Mouse (Mus musculus) forebrain, embryonic 14.5 days (tissue): ENCODE data around the gene Calm1. TPM values are rescaled to one million over a fixed set of nuclear protein-coding genes. Genes with fewer than 3 reads are reported as not detected.

Experiments used
- ATAC-seq: fragments of 200-750 bp; cut with Nextera tagmentation; 2 replicates; pipeline ENCODE4 v1.8.0; 2017; ENCODE audit warnings: mild to moderate bottlenecking, moderate library complexity
- DNase-seq: peaks from one replicate; pipeline ENCODE4 v3.0.0-alpha.2; 2015; ENCODE audit warnings: low spot score
- H3K27ac ChIP-seq: fragments of 300-500 bp; sonication (generic); 2 replicates; pipeline ENCODE4 v1.5.1; 2014; ENCODE audit warnings: low read depth, mild to moderate bottlenecking, control low read depth, low read length, moderate library complexity
- H3K27me3 ChIP-seq: fragments of 300-500 bp; sonication (generic); replicated peaks from 2 replicates; pipeline ENCODE4 v1.6.1; 2014; ENCODE audit warnings: low read length, control low read depth, mixed read lengths; ENCODE audit not compliant: control insufficient read depth, insufficient read depth
- H3K36me3 ChIP-seq: fragments of 300-500 bp; sonication (generic); 2 replicates; pipeline ENCODE4 v1.6.1; 2014; ENCODE audit warnings: low read length, control low read depth; ENCODE audit not compliant: control insufficient read depth, insufficient read depth
- H3K4me1 ChIP-seq: fragments of 300-500 bp; sonication (generic); 2 replicates; pipeline ENCODE4 v1.6.1; 2014; ENCODE audit warnings: antibody characterized with exemption, low read length, control low read depth; ENCODE audit not compliant: control insufficient read depth, insufficient read depth
- H3K4me2 ChIP-seq: fragments of 300-500 bp; sonication (generic); 2 replicates; pipeline ENCODE4 v1.6.1; 2014; ENCODE audit warnings: mild to moderate bottlenecking, control low read depth, low read length
- H3K4me3 ChIP-seq: fragments of 300-500 bp; sonication (generic); 2 replicates; pipeline ENCODE4 v1.5.1; 2014; ENCODE audit warnings: low read depth, low read length, control low read depth
- H3K9ac ChIP-seq: fragments of 300-500 bp; sonication (generic); 2 replicates; pipeline ENCODE4 v1.6.1; 2014; ENCODE audit warnings: mild to moderate bottlenecking, low read length, control low read depth, moderate library complexity
- H3K9me3 ChIP-seq: fragments of 300-500 bp; sonication (generic); replicated peaks from 2 replicates; pipeline ENCODE4 v1.6.1; 2016; ENCODE audit warnings: low read length, control low read depth, mixed read lengths; ENCODE audit not compliant: control insufficient read depth
- WGBS: fragments of 180-500 bp; shearing (Covaris S2); extraction: QIAGEN DNeasy Blood & Tissue Kit; methylation state at CpG from one replicate; pipeline ENCODE4 v1.1.7; 2014; 5-methylcytosine and 5-hydroxymethylcytosine counted together
- polyA plus RNA-seq: library from polyadenylated mRNA; unstranded; fragments of >200 nt; fragmentation: Nextera tagmentation; extraction: Ambion mirVana; gene quantifications from 2 replicates; pipeline ENCODE4 v1.2.1, GENCODE M21; 2014

Calm1 gene
- polyA plus RNA-seq: 2,256 and 2,267 TPM in 2 replicates

GRCm38 (mm10) chr12:100198967-100199660 is at the start of gene Calm1:
Gene Calm1 (plus strand): TSS chr12:100199435.
- WGBS: under 1% methylated on average over 58 of the region's 58 CpGs
- DNase-seq (peak; percentile 95), ATAC-seq (peak; percentile 81)
- Histone ChIP-seq H3K4me3 (peak within 1 kb of the TSS; percentile 99), H3K9ac (peak within 1 kb of the TSS; percentile 97), H3K9me3 (no peaks in the 10 kb centered on the region), H3K27me3 (no peaks in the 10 kb centered on the region), H3K4me2 (peak within 1 kb of the TSS; percentile 95), H3K27ac (peak within 1 kb of the TSS; percentile 85), H3K36me3 (peaks cover 18% of the 10 kb centered on the region), H3K4me1 (peaks cover 22% of the 10 kb centered on the region)

DNA sequence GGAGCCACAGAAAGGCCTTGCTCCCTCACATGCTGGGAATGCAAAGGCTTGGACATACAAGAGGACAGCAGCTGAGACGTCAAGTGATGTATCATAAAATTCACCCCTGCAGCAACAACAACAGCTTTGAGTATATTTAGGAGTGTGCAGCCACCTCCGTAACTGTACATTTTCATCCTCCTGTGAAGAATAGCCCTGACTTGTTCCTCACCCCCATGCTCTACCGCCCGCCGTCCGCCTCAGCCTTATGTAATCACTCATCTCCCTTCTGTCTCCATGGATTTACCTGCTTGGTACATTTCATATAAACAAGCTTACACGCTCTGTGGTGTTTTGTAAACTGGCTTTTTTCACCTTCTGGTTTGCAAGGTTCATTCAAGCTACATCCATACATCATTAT is 46.8 kb upstream of the Calm1 start:
- Histone ChIP-seq H3K27ac (no peak overlapping the region), H3K27me3 (no peaks in the 10 kb centered on the region), H3K4me2 (no peak overlapping the region), H3K4me3 (no peak overlapping the region), H3K9ac (no peak overlapping the region), H3K4me1 (no peaks in the 10 kb centered on the region), H3K9me3 (no peaks in the 10 kb centered on the region), H3K36me3 (peaks cover 34% of the 10 kb centered on the region)
- ATAC-seq: no peak
- no peak for DNase-seq
- WGBS: 95% methylated on average over 7 of the region's 7 CpGs

DNA sequence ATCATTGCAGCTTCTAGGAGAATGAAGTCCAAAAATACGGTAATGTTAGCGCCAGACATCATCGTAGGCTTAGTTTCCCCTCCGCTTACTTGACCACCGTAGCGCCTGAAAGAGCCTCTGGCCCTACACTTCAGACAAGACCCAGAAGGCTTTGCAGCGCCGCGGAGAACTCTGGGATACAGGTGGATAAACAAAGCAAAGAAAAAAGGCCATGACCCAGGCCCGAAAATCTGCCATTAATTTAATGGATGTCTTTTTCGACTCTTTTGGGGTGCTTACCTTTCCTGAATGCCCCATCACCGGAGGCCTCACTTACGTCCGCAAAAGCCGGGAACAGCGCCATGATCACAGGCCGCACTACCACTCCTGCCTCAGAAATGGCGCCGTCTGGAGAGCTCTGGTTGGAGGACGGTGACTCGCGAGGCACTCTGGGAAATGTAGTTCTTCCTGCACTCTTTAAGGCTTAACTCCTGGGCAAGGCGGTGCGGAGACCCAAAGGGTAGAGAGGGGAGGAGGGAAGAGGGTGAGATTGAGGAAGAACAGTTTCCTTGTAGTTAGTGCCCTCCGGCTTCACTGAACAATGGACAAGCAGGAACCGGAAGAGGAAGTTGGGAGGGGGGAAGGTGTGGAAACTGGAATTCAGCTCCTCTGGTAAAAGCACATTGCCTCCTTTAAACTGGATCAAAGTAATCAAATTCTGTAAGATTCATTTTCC is 39.8 kb upstream of the Calm1 start, which contains the start of gene Nrde2:
TSS of gene Nrde2 (minus strand) at position 393 of the 715 bp plus-strand sequence.
- Histone ChIP-seq H3K4me2 (peak within 1 kb of the TSS; percentile 59), H3K9me3 (no peaks in the 10 kb centered on the region), H3K9ac (peak within 1 kb of the TSS; percentile 75), H3K36me3 (no peaks in the 10 kb centered on the region), H3K27me3 (no peaks in the 10 kb centered on the region), H3K27ac (peak within 1 kb of the TSS; percentile 67), H3K4me3 (peak within 1 kb of the TSS; percentile 50), H3K4me1 (peaks cover 5% of the 10 kb centered on the region; the same call in 1 of the 2 replicates)
- ATAC-seq (peak; percentile 100), DNase-seq (peak; percentile 97)
- WGBS: under 1% methylated on average over 26 of the region's 26 CpGs

DNA sequence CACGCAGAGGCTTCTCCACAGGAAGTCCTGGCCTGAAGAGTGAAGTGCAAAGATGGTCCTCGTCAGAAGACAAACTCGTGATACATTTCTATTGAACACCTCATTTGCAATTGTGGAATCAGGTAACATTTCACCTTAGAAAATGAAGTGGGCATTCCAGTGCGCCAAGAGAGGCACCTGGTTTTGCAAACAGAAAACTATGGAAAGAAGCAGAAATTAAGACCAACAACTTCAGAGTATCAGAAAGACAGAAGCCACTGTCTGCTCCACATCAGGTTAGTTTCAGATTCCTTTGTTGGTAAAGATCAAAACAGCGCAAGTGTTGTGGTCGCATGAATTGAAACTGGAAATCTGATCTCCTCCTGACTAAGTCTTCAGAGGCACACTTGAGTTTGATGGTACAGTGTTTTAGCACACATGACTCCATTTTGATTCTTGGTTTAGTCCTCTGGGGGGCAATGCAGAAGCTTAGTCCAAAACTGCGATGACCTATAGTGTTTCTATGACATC is 34.2 kb upstream of the Calm1 start:
- Histone ChIP-seq H3K9me3 (no peaks in the 10 kb centered on the region), H3K4me2 (no peak overlapping the region), H3K4me1 (peaks cover 5% of the 10 kb centered on the region), H3K27me3 (no peaks in the 10 kb centered on the region), H3K9ac (no peak overlapping the region), H3K4me3 (no peak overlapping the region), H3K27ac (no peak overlapping the region), H3K36me3 (no peaks in the 10 kb centered on the region)
- ATAC-seq (no peak), DNase-seq (no peak)
- 80% methylated on average over 7 of the region's 7 CpGs for WGBS

GRCm38 (mm10) chr12:100166177-100166576 is 33.1 kb upstream of the Calm1 start:
- DNase-seq (peak; percentile 94), ATAC-seq (peak; percentile 87)
- Histone ChIP-seq H3K9me3 (no peaks in the 10 kb centered on the region), H3K9ac (no peak overlapping the region), H3K4me1 (peaks cover 5% of the 10 kb centered on the region), H3K4me2 (no peak overlapping the region), H3K27me3 (no peaks in the 10 kb centered on the region), H3K36me3 (no peaks in the 10 kb centered on the region), H3K4me3 (no peak overlapping the region), H3K27ac (no peak overlapping the region)
- 21% methylated on average over 3 of the region's 3 CpGs for WGBS

- H3K9me3 ChIP-seq: no peaks in the 10 kb centered on the region
- H3K27ac ChIP-seq: peak overlapping the region; percentile 5; the same call in 1 of the 2 replicates
- H3K4me2 ChIP-seq: no peak overlapping the region
- ATAC-seq (peak; percentile 16; the same call in 1 of the 2 replicates), DNase-seq (peak; percentile 69)
- no peaks in the 10 kb centered on the region for H3K36me3 ChIP-seq
- peaks cover 5% of the 10 kb centered on the region for H3K4me1 ChIP-seq
- no peak overlapping the region for H3K4me3 ChIP-seq
- no peaks in the 10 kb centered on the region for H3K27me3 ChIP-seq
- 54% methylated on average over 8 of the region's 8 CpGs for WGBS
- no peak overlapping the region for H3K9ac ChIP-seq
These were observed 32.3 kb upstream of the Calm1 start for GRCm38 (mm10) chr12:100166939-100167338.

DNA sequence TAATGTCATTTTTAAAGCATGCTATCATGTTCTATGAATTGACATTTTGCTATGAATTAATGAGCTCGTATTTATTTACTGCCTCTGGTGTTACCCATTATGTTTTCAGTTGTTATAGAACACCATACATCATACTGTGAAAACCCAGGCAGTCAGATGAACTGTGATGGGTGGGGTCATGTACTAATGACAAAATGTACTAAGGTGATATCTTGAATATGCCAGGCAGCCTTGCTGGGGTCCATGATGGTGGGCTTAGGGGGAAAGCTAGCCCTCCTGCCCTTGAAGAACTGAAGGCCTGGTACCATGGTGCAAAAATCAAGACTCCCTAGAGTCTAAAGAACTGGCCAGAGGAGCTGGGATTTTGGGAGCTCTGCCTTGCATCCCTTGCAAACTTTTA is 31.7 kb upstream of the Calm1 start:
- Histone ChIP-seq H3K36me3 (no peaks in the 10 kb centered on the region), H3K9ac (no peak overlapping the region; the same call in 1 of the 2 replicates), H3K9me3 (no peaks in the 10 kb centered on the region), H3K27me3 (no peaks in the 10 kb centered on the region), H3K27ac (peak overlapping the region; percentile 50; the same call in 1 of the 2 replicates), H3K4me2 (no peak overlapping the region; the same call in 1 of the 2 replicates), H3K4me1 (peaks cover 5% of the 10 kb centered on the region), H3K4me3 (no peak overlapping the region)
- WGBS: 80% methylated on average over 1 of the region's 1 CpGs
- DNase-seq (no peak), ATAC-seq (no peak)

DNA sequence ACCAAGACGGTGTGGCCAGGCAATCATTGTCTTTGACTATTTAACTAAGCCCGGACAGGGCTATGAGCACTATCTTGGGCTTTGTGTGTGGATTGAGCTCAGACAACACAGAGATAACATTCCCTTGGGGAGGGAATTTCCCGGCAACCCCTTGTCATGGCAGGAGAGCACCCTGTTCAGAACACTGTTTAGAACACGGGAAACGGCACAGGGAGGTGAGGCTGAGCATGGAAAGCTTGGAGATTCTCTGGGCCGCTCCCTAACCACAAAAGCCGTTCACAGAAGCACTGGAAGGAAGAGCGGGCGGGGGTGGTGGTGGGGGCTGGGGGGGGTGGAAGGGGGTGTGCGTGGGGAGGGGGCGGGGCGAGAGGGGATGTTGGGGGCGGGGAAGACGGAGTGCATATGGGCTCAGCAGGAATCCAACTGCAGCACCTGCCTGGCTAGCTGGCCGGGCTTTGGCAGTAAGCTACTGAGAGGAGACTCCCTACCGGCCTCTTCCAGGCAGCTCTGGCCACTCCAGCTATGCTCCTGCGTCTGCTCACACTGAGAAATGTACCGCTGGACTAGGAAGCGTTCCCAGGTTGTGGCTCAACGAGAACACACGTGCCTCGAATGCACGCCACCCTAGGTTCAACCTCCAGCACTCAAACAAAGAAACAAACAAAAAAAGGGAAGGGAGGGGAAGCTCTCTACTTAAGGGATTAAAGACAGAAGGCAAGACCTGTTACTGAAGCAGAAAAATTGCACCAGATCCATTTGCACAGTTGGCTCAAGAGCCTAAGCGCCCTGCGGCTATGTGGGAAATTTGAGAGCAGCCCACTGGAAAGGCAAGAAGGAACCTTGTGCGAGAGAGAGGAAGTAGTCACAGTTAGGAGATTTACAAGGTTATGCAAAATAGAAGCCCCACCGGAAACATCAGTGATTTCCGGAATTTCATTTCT is 31.0 kb upstream of the Calm1 start:
- Histone ChIP-seq H3K4me2 (peak overlapping the region; percentile 48), H3K27me3 (no peaks in the 10 kb centered on the region), H3K9me3 (no peaks in the 10 kb centered on the region), H3K27ac (peak overlapping the region; percentile 85), H3K4me1 (peaks cover 5% of the 10 kb centered on the region), H3K36me3 (no peaks in the 10 kb centered on the region), H3K9ac (peak overlapping the region; percentile 47; the same call in 1 of the 2 replicates), H3K4me3 (peak overlapping the region; percentile 18; the same call in 1 of the 2 replicates)
- WGBS: 10% methylated on average over 28 of the region's 28 CpGs
- peak; percentile 66 for ATAC-seq
- DNase-seq: peak; percentile 66
